Mouse (Mus musculus) kidney, postnatal 10 days (tissue): ENCODE data around the gene Gm10401.
"Not testable (repeated sequence)": the region's sequence is repeated elsewhere in the genome, so short reads cannot be mapped to it uniquely, and the experiment has no call there.

Experiments used
- DNase-seq: peaks from one replicate; pipeline ENCODE4 v3.0.0; 2021; ENCODE audit warnings: mixed read lengths

The Gm10401 gene

GRCm38 (mm10) chr5:115118961-115119570 lies 21.0 kb upstream of the Gm10401 start, which contains the start of gene Acads:
TSS of gene Acads (minus strand) at chr5:115119346.
- DNase-seq, result peak; percentile 91

GRCm38 (mm10) chr5:115117467-115117866 lies 19.4 kb upstream of the Gm10401 start:
- DNase-seq, result no peak

- DNase-seq, result no peak
Observed at GRCm38 (mm10) chr5:115116426-115116825, 18.3 kb upstream of the Gm10401 start.

- no peak for DNase-seq
Observed at GRCm38 (mm10) chr5:115114501-115114900, 16.4 kb upstream of the Gm10401 start.

GRCm38 (mm10) chr5:115113244-115113643 lies 15.1 kb upstream of the Gm10401 start:
- DNase-seq, result peak; percentile 7

GRCm38 (mm10) chr5:115111156-115111555 lies 13.1 kb upstream of the Gm10401 start:
- peak; percentile 2 for DNase-seq

GRCm38 (mm10) chr5:115103253-115103652 lies 5.2 kb upstream of the Gm10401 start:
- not testable (repeated sequence) for DNase-seq

GRCm38 (mm10) chr5:115102231-115102630 lies 4.1 kb upstream of the Gm10401 start:
- DNase-seq, result no peak

- no peak for DNase-seq
Observed at GRCm38 (mm10) chr5:115100473-115100872, 2.4 kb upstream of the Gm10401 start.

- no peak for DNase-seq
Observed at GRCm38 (mm10) chr5:115099991-115100390, 1.9 kb upstream of the Gm10401 start.

- no peak for DNase-seq
Observed at GRCm38 (mm10) chr5:115099530-115099929, 1.4 kb upstream of the Gm10401 start.

- DNase-seq, result no peak
Observed at GRCm38 (mm10) chr5:115091776-115092175, 6.3 kb downstream of the Gm10401 start.

GRCm38 (mm10) chr5:115091015-115091414 lies 7.1 kb downstream of the Gm10401 start:
- DNase-seq, result no peak

GRCm38 (mm10) chr5:115089592-115090268 lies 8.4 kb downstream of the Gm10401 start:
- no peak for DNase-seq

- DNase-seq, result no peak
Observed at GRCm38 (mm10) chr5:115085675-115086074, 12.4 kb downstream of the Gm10401 start.

GRCm38 (mm10) chr5:115083492-115083891 lies 14.6 kb downstream of the Gm10401 start:
- DNase-seq, result no peak

- DNase-seq, result no peak
Observed at GRCm38 (mm10) chr5:115081636-115082035, 16.5 kb downstream of the Gm10401 start.

- DNase-seq, result peak; percentile 86
Observed at GRCm38 (mm10) chr5:115076144-115076901, 21.8 kb downstream of the Gm10401 start.

GRCm38 (mm10) chr5:115074749-115075148 lies 23.3 kb downstream of the Gm10401 start:
- no peak for DNase-seq

- not testable (repeated sequence) for DNase-seq
Observed at GRCm38 (mm10) chr5:115073306-115073705, 24.8 kb downstream of the Gm10401 start.

GRCm38 (mm10) chr5:115072143-115072542 lies 26.0 kb downstream of the Gm10401 start:
- peak; percentile 34 for DNase-seq

GRCm38 (mm10) chr5:115071096-115071901 lies 26.8 kb downstream of the Gm10401 start:
- peak; percentile 63 for DNase-seq

GRCm38 (mm10) chr5:115070457-115070856 lies 27.6 kb downstream of the Gm10401 start:
- no peak for DNase-seq
